Mouse (Mus musculus): ENCODE data around the gene Col6a4.

DNA sequence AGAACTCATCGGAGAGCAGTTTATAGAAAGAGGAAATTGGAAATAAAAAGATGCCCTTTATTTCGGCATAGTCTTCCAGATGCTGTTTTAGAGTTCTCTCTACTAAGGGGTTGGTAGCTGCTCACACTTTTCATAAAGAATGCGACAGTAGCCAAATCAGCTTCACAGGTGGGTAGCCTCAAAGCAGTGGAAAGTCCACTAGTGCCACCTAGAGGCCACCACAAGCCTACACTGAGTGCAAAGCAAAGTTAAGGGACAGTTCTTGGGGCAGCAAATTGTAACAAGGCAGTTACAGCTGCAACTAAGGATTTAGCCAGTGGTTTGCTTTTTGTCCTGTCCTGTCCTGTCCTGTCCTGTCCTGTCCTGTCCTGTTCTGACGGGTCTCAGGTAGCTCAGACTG is 27.0 kb upstream of the Col6a4 start:
- TF ChIP-seq CTCF (IDR thresholded peaks at IDR 0.05; ENCODE audit: low read depth), result peak; percentile 58
- TF ChIP-seq EP300 (IDR thresholded peaks at IDR 0.05; ENCODE audit: low read depth), result no peak

Measured in heart, postnatal 0 days (tissue).